Mouse (Mus musculus): ENCODE results near the gene Nr1i2. TPM values are rescaled to one million over a fixed set of nuclear protein-coding genes. Genes with fewer than 3 reads are reported as not detected.

The Nr1i2 gene
- total and polyA plus RNA-seq, 3 experiments: not detected

DNA sequence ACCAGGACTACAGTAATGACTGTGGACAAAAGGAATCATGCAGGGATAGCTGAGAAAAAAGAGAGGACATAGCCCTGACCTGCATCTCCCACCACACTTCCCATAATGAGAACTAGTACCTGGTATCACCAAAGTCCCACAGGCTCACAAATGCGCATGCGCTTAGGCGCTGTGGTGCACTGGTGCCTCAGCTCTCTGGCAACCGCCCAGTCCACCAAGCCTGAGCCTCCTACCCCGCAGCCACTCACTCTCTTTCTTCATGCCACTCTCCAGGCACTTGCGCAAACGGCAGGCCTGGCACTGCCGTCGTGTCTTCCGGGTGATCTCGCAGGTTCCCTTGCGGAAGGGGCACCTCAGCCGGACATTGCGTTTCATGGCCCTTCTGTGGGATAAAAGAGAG is 40.6 kb downstream of the Nr1i2 start:
- in situ Hi-C loops (cut with MboI; ENCODE audit: low pct_ligation_motif_present, low pct_unique_long_range_greater_than_20kb, low sequenced_read_pairs): no loop called here
- no peaks in the 10 kb centered on the region for H3K36me3 ChIP-seq (replicated peaks in 1 of 2; ENCODE audit: control insufficient read depth in 1 of 2, insufficient read depth in 1 of 2, low read length in 1 of 2)
- DNase-seq (ENCODE audit: extremely low read depth): no peak
- H3K27me3 ChIP-seq (replicated peaks): peaks cover 17% of the 10 kb centered on the region
- dilution Hi-C loops (cut with MboI; ENCODE audit: extremely low pct_ligation_motif_present, extremely low pct_unique_long_range_greater_than_20kb, low sequenced_read_pairs): no loop called here
- H3K9ac ChIP-seq (ENCODE audit: insufficient read depth, low read depth): no peak overlapping the region
- no peaks in the 10 kb centered on the region for H3K9me3 ChIP-seq (replicated peaks; ENCODE audit: low read length)
- TF ChIP-seq EP300 (IDR thresholded peaks at IDR 0.05; ENCODE audit: low read length) (no peak), USF2 (conservative IDR thresholded peaks at IDR 0.05; ENCODE audit: low read depth, low read length) (no peak)
- no peak overlapping the region for H3K4me3 ChIP-seq (replicated peaks in 1 of 3; ENCODE audit: low read depth in 2 of 3, low read length in 2 of 3, poor library complexity in 1 of 3)
- no peaks in the 10 kb centered on the region for H3K79me2 ChIP-seq (replicated peaks; ENCODE audit: control insufficient read depth, extremely low read depth, insufficient read depth, poor library complexity, severe bottlenecking)
- no peak overlapping the region for H3K27ac ChIP-seq (ENCODE audit: insufficient read depth, low read depth)
- H3K4me2 ChIP-seq (ENCODE audit: insufficient read depth, low read depth, poor library complexity, severe bottlenecking): no peak overlapping the region
- peaks cover 0 to 2% of the 10 kb centered on the region in 2 experiments; a peak in 2 of 4 replicates for H3K4me1 ChIP-seq (ENCODE audit: control insufficient read depth in 1 of 2, insufficient read depth in 2 of 2)

DNA sequence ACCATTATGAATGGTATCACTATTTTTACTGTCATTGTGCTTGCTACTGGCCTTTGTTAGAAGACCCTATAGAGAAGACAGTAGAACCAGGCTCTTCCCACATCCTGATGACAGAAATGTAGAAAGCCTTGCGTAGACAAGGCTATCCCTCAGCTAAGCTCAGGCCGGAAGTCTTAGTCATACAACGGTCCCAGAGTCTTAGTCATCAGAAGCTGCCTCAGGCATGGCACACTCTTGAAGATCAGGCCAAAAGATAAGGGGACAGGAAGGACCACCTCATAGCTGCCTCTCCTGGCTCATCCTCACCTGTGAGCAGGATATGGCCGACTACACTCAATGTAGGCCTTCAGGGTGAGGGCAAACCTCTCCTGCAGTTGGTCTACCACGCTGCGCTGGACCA is 44.2 kb downstream of the Nr1i2 start:
- TF ChIP-seq SIN3A (IDR thresholded peaks at IDR 0.05; ENCODE audit: low read length): no peak
- no peak for TF ChIP-seq RCOR1 (conservative IDR thresholded peaks at IDR 0.05; ENCODE audit: low read depth, low read length)
- TF ChIP-seq KAT2A (IDR thresholded peaks at IDR 0.05; ENCODE audit: insufficient replicate concordance, low read length): no peak
- TF ChIP-seq MXI1 (IDR thresholded peaks at IDR 0.05; ENCODE audit: low read depth, low read length): no peak
- no peak overlapping the region for H3K9ac ChIP-seq (ENCODE audit: insufficient read depth, low read depth)
- dilution Hi-C loops (cut with MboI; ENCODE audit: extremely low pct_ligation_motif_present, extremely low pct_unique_long_range_greater_than_20kb, low sequenced_read_pairs) (no loop called here), in situ Hi-C loops (cut with MboI; ENCODE audit: low pct_ligation_motif_present, low pct_unique_long_range_greater_than_20kb, low sequenced_read_pairs) (no loop called here)
- peaks cover 0 to 2% of the 10 kb centered on the region in 2 experiments; a peak in 2 of 4 replicates for H3K4me1 ChIP-seq (ENCODE audit: control insufficient read depth in 1 of 2, insufficient read depth in 2 of 2)
- no peak overlapping the region for H3K27ac ChIP-seq (ENCODE audit: insufficient read depth, low read depth)
- no peak overlapping the region for H3K4me3 ChIP-seq (replicated peaks in 1 of 3; ENCODE audit: low read depth in 2 of 3, low read length in 2 of 3, poor library complexity in 1 of 3)
- H3K4me2 ChIP-seq (ENCODE audit: insufficient read depth, low read depth, poor library complexity, severe bottlenecking): no peak overlapping the region
- H3K36me3 ChIP-seq (replicated peaks in 1 of 2; ENCODE audit: control insufficient read depth in 1 of 2, insufficient read depth in 1 of 2, low read length in 1 of 2): peaks cover 0 to 3% of the 10 kb centered on the region in 2 experiments
- H3K27me3 ChIP-seq (replicated peaks): peaks cover 14% of the 10 kb centered on the region
- no peaks in the 10 kb centered on the region for H3K9me3 ChIP-seq (replicated peaks; ENCODE audit: low read length)
- H3K79me2 ChIP-seq (replicated peaks; ENCODE audit: control insufficient read depth, extremely low read depth, insufficient read depth, poor library complexity, severe bottlenecking): no peaks in the 10 kb centered on the region
- DNase-seq (ENCODE audit: extremely low read depth): no peak

DNA sequence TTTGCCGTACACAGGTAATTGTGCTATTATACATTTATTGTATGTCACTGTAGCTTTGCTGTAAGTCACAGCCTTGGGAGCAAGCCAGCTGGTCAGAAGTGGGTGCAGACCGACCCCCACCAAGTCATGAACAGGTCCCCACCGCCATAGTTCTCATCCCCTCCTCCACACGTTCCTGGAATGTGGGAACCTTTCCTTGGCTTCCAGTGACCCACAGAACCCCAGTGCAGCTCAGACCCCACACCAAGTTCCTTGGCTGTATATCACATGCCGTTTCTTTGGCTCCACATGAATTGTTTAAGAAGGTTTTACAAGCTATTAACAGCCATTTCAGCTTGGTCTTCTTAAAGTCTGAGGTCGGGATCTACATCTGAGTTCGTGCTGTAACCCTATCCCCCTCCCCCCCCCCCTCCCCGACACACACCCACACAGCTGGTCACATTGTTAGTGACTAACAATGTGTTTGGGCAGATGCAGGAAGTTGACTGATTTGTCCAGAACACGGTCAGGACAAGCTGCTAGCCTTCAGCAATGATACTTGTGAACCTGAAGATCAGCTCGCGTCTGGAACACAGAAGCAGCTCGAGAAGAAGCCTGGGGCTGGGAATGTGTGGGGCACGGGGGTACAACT is 46.2 kb downstream of the Nr1i2 start:
- Histone ChIP-seq H3K9me3 (replicated peaks; ENCODE audit: low read length) (no peaks in the 10 kb centered on the region), H3K4me3 (replicated peaks in 1 of 3; ENCODE audit: low read depth in 2 of 3, low read length in 2 of 3, poor library complexity in 1 of 3) (no peak overlapping the region), H3K27ac (ENCODE audit: insufficient read depth, low read depth) (no peak overlapping the region), H3K4me2 (ENCODE audit: insufficient read depth, low read depth, poor library complexity, severe bottlenecking) (no peak overlapping the region), H3K27me3 (replicated peaks) (peaks cover 9% of the 10 kb centered on the region), H3K36me3 (replicated peaks in 1 of 2; ENCODE audit: control insufficient read depth in 1 of 2, insufficient read depth in 1 of 2, low read length in 1 of 2) (peaks cover 0 to 8% of the 10 kb centered on the region in 2 experiments), H3K4me1 (ENCODE audit: control insufficient read depth in 1 of 2, insufficient read depth in 2 of 2) (peaks cover 0 to 2% of the 10 kb centered on the region in 2 experiments; a peak in 2 of 4 replicates), H3K79me2 (replicated peaks; ENCODE audit: control insufficient read depth, extremely low read depth, insufficient read depth, poor library complexity, severe bottlenecking) (no peaks in the 10 kb centered on the region), H3K9ac (ENCODE audit: insufficient read depth, low read depth) (no peak overlapping the region)
- TF ChIP-seq GABPA (IDR thresholded peaks at IDR 0.05; ENCODE audit: insufficient replicate concordance, low read depth, low read length): no peak
- no peak for TF ChIP-seq ZKSCAN1 (IDR thresholded peaks at IDR 0.05; ENCODE audit: borderline replicate concordance, low read depth, low read length)
- no peak for TF ChIP-seq POLR2AphosphoS2 (IDR thresholded peaks at IDR 0.05; ENCODE audit: low read depth, low read length)
- TF ChIP-seq CHD2 (IDR thresholded peaks at IDR 0.05; ENCODE audit: low read length): no peak
- no peak for TF ChIP-seq NRF1 (IDR thresholded peaks at IDR 0.05; ENCODE audit: low read depth, low read length)
- TF ChIP-seq NELFE (IDR thresholded peaks at IDR 0.05; ENCODE audit: low read depth, low read length): no peak
- TF ChIP-seq MAFK (IDR thresholded peaks at IDR 0.05; ENCODE audit: insufficient replicate concordance, low read length): no peak
- no peak for TF ChIP-seq MEF2A (IDR thresholded peaks at IDR 0.05; ENCODE audit: borderline replicate concordance, low read depth, low read length)
- no peak for DNase-seq (ENCODE audit: extremely low read depth)
- dilution Hi-C loops (cut with MboI; ENCODE audit: extremely low pct_ligation_motif_present, extremely low pct_unique_long_range_greater_than_20kb, low sequenced_read_pairs): no loop called here
- in situ Hi-C loops (cut with MboI; ENCODE audit: low pct_ligation_motif_present, low pct_unique_long_range_greater_than_20kb, low sequenced_read_pairs): no loop called here

Data from CH12.LX (cell line).